Mouse (Mus musculus): Measurements from ENCODE around the gene Ncam1. TPM values are rescaled to one million over a fixed set of nuclear protein-coding genes. Genes with fewer than 3 reads are reported as not detected.

Gene Ncam1
- polyA plus RNA-seq, 1 experiment from 2014 or later, result 278 TPM

- Histone ChIP-seq H3K9ac (no peak overlapping the region), H3K4me1 (peaks cover 19% of the 10 kb centered on the region), H3K27me3 (replicated peaks) (no peaks in the 10 kb centered on the region), H3K27ac (peak overlapping the region; percentile 32; the same call in 1 of the 2 replicates), H3K9me3 (no peaks in the 10 kb centered on the region), H3K36me3 (no peaks in the 10 kb centered on the region), H3K4me3 (no peak overlapping the region), H3K4me2 (replicated peaks) (peak overlapping the region; percentile 27; the same call in 1 of the 2 replicates)
- ATAC-seq (ENCODE audit: low FRiP score, low read depth), result peak; percentile 91
- WGBS, result 9% methylated on average over 5 of the region's 5 CpGs
Observed at GRCm38 (mm10) chr9:49606317-49606716, 192.4 kb downstream of the Ncam1 start.

DNA sequence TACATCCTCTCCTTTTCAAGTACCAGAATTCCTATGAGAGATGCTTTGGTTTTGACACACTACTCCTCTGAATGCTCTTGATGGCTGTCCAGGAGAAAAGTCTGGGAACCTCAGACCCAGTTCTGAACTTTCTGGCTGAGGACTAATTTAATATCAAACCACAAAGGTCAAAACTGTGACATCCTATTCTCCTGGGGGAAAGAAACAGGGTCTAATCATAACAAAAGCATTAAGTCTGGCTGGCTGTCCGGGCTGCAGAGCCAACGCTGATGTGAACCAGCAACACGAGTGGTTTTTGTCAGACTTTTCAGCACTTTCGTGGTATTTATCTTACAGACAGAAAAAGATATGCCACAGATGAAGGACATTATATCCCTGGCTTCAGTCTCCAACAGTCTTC, 192.9 kb downstream of the Ncam1 start:
- Histone ChIP-seq H3K4me2 (replicated peaks) (0 out of 2 replicates have a peak overlapping the region, but pooled peaks have one; percentile 27), H3K27ac (peak overlapping the region; percentile 32; the same call in 1 of the 2 replicates), H3K4me3 (no peak overlapping the region), H3K4me1 (peaks cover 19% of the 10 kb centered on the region), H3K9ac (no peak overlapping the region), H3K36me3 (no peaks in the 10 kb centered on the region), H3K9me3 (no peaks in the 10 kb centered on the region), H3K27me3 (replicated peaks) (no peaks in the 10 kb centered on the region)
- 65% methylated on average over 4 of the region's 4 CpGs for WGBS
- ATAC-seq (ENCODE audit: low FRiP score, low read depth), result no peak

DNA sequence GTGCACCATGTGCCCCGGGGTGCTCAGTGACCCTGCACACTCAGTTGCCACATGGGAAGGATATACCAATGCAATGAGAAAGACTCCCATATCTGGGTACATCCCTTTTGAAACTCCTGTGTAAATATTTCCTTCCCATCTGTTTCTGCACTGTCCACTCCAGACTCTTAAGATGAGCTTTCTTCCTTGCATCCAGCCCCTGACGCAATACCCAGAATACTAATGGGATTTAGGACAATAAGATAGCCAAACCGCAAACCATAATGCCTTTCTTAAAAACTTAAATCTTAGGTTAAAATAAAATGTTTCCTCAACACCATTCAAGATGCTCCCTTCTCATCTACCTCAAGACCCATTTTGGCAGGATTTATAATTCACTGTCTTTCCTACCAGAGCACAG, 193.4 kb downstream of the Ncam1 start:
- Histone ChIP-seq H3K36me3 (no peaks in the 10 kb centered on the region), H3K9ac (no peak overlapping the region), H3K4me2 (replicated peaks) (no peak overlapping the region), H3K27ac (no peak overlapping the region), H3K4me1 (peaks cover 19% of the 10 kb centered on the region), H3K4me3 (no peak overlapping the region), H3K9me3 (no peaks in the 10 kb centered on the region), H3K27me3 (replicated peaks) (no peaks in the 10 kb centered on the region)
- ATAC-seq (ENCODE audit: low FRiP score, low read depth), result no peak
- WGBS, result 96% methylated on average over 3 of the region's 3 CpGs

DNA sequence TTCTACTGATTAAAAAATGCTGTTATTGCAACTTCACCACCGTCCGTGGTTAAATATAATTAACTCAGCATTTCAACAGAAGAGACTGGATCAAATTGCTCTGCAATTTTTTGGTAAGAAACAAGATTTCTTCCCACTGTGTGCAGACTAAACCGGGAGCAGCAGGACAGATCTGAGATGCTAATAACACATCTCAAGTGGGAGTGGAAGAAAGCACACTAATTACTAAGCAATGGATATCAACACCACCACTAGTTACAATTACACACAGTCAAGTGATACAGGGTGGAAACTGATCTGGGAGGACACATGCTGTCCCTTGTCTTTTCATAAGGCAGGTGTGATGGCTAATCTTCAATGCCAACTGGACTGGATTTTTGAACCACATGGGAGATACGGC, 197.5 kb downstream of the Ncam1 start:
- no peak for ATAC-seq (ENCODE audit: low FRiP score, low read depth)
- Histone ChIP-seq H3K9me3 (no peaks in the 10 kb centered on the region), H3K4me2 (replicated peaks) (no peak overlapping the region), H3K36me3 (no peaks in the 10 kb centered on the region), H3K4me3 (no peak overlapping the region), H3K27ac (no peak overlapping the region), H3K9ac (no peak overlapping the region), H3K27me3 (replicated peaks) (no peaks in the 10 kb centered on the region), H3K4me1 (peaks cover 10% of the 10 kb centered on the region)
- WGBS, result 90% methylated on average over 4 of the region's 4 CpGs

DNA sequence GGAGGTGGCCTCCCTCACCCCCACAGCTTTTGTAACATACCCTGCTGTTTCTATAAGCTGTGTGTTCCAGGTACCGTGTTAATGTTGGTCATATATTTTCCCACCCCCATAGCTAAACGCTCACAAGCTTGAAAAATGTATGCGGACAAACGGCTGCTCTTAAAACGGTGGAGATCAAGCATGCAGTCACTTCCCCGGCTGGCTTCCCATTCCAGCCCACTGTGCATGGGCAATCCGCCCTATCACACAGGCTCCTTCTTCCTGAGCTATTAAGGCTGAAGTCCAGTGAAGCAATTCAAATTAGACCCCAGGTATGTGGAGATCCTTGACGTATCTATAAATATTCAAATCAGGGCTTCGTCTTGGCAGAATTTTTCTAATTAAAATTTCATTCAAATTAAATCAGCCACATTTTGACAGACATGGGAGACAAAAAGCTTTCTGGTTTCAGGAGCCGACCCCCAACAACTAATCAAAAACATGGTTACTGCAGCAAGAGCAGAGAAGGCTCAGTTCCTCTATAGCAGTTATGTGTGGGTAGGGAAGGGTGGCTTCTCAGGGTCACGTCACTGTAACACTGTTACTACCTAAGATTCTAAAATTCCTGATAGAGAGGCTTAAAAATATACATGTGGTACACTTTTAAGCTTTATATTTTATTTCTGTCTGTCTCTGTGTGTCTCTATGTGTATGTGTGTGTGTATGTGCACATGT, 202.9 kb downstream of the Ncam1 start:
- 33% methylated on average over 11 of the region's 11 CpGs for WGBS
- Histone ChIP-seq H3K27me3 (replicated peaks) (no peaks in the 10 kb centered on the region), H3K4me2 (replicated peaks) (peak overlapping the region; percentile 27), H3K4me3 (no peak overlapping the region), H3K4me1 (peaks cover 40% of the 10 kb centered on the region), H3K27ac (no peak overlapping the region; the same call in 1 of the 2 replicates), H3K9ac (no peak overlapping the region), H3K9me3 (no peaks in the 10 kb centered on the region), H3K36me3 (no peaks in the 10 kb centered on the region)
- peak; percentile 74; the same call in 1 of the 2 replicates for ATAC-seq (ENCODE audit: low FRiP score, low read depth)

GRCm38 (mm10) chr9:49594876-49595634, 203.7 kb downstream of the Ncam1 start:
- no peak overlapping the region for H3K4me3 ChIP-seq
- H3K9ac ChIP-seq, result no peak overlapping the region
- no peaks in the 10 kb centered on the region for H3K27me3 ChIP-seq (replicated peaks)
- peak overlapping the region; percentile 27 for H3K4me2 ChIP-seq (replicated peaks)
- H3K36me3 ChIP-seq, result no peaks in the 10 kb centered on the region
- H3K4me1 ChIP-seq, result peaks cover 45% of the 10 kb centered on the region
- H3K9me3 ChIP-seq, result no peaks in the 10 kb centered on the region
- 0 out of 2 replicates have a peak overlapping the region, but pooled peaks have one; percentile 43 for H3K27ac ChIP-seq
- 20% methylated on average over 7 of the region's 7 CpGs for WGBS
- no peak for ATAC-seq (ENCODE audit: low FRiP score, low read depth)

GRCm38 (mm10) chr9:49593951-49594536, 204.7 kb downstream of the Ncam1 start:
- H3K4me2 ChIP-seq (replicated peaks), result no peak overlapping the region
- no peaks in the 10 kb centered on the region for H3K9me3 ChIP-seq
- H3K4me3 ChIP-seq, result no peak overlapping the region
- H3K27me3 ChIP-seq (replicated peaks), result no peaks in the 10 kb centered on the region
- WGBS, result 45% methylated on average over 10 of the region's 10 CpGs
- H3K36me3 ChIP-seq, result no peaks in the 10 kb centered on the region
- H3K9ac ChIP-seq, result no peak overlapping the region
- ATAC-seq (ENCODE audit: low FRiP score, low read depth), result no peak
- H3K27ac ChIP-seq, result no peak overlapping the region
- H3K4me1 ChIP-seq, result peaks cover 45% of the 10 kb centered on the region

DNA sequence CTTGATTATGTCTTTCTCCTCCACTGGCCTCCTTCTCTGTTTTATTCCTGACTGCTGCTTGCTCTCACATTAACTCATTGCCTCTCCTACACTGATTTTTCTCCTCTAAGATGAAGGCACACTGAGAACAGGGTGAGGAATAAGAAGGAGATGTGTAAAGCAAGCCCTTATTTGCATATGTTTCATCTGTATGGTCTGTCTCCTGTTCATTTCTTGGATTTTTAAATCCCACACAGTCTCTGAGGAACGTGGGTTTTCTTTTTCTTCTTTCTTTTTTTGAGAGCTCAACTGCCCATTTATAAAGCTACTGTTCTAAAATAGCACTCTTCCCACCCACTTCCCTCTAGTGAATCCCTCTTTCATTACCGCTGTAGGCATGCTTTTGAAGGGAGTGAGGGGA, 206.7 kb downstream of the Ncam1 start:
- Histone ChIP-seq H3K4me1 (peaks cover 45% of the 10 kb centered on the region), H3K9ac (no peak overlapping the region), H3K4me2 (replicated peaks) (no peak overlapping the region), H3K9me3 (no peaks in the 10 kb centered on the region), H3K27ac (no peak overlapping the region), H3K27me3 (replicated peaks) (no peaks in the 10 kb centered on the region), H3K4me3 (no peak overlapping the region), H3K36me3 (no peaks in the 10 kb centered on the region)
- no peak for ATAC-seq (ENCODE audit: low FRiP score, low read depth)
- WGBS, result 77% methylated on average over 2 of the region's 2 CpGs

GRCm38 (mm10) chr9:49590261-49590660, 208.5 kb downstream of the Ncam1 start:
- ATAC-seq (ENCODE audit: low FRiP score, low read depth), result no peak
- Histone ChIP-seq H3K9ac (no peak overlapping the region), H3K4me2 (replicated peaks) (no peak overlapping the region), H3K9me3 (no peaks in the 10 kb centered on the region), H3K4me1 (peaks cover 33% of the 10 kb centered on the region), H3K27ac (no peak overlapping the region), H3K4me3 (no peak overlapping the region), H3K27me3 (replicated peaks) (no peaks in the 10 kb centered on the region), H3K36me3 (no peaks in the 10 kb centered on the region)
- WGBS, result 45% methylated on average over 4 of the region's 4 CpGs

DNA sequence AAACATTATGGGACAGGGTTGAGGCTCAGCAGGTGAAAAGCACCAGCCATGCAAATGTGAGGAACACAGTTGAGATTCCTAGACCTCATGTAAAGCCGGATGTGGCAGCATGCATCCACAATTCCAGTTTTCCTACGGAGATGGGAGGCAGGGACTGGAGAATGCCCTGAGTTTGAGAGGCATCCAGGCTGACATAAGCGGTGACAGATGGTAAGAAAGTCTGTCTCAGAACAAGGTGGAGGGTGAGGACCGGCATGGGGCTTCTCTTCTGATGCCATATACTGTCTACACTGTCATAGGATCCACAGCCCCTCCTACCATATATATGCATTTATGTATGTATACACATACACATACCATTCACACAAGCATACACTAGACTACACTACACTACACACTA, 221.6 kb downstream of the Ncam1 start:
- Histone ChIP-seq H3K27me3 (replicated peaks) (no peaks in the 10 kb centered on the region), H3K9me3 (no peaks in the 10 kb centered on the region), H3K4me1 (peaks cover 15% of the 10 kb centered on the region), H3K4me3 (no peak overlapping the region), H3K36me3 (no peaks in the 10 kb centered on the region), H3K9ac (no peak overlapping the region), H3K27ac (no peak overlapping the region), H3K4me2 (replicated peaks) (no peak overlapping the region)
- 89% methylated on average over 4 of the region's 4 CpGs for WGBS
- no peak for ATAC-seq (ENCODE audit: low FRiP score, low read depth)

DNA sequence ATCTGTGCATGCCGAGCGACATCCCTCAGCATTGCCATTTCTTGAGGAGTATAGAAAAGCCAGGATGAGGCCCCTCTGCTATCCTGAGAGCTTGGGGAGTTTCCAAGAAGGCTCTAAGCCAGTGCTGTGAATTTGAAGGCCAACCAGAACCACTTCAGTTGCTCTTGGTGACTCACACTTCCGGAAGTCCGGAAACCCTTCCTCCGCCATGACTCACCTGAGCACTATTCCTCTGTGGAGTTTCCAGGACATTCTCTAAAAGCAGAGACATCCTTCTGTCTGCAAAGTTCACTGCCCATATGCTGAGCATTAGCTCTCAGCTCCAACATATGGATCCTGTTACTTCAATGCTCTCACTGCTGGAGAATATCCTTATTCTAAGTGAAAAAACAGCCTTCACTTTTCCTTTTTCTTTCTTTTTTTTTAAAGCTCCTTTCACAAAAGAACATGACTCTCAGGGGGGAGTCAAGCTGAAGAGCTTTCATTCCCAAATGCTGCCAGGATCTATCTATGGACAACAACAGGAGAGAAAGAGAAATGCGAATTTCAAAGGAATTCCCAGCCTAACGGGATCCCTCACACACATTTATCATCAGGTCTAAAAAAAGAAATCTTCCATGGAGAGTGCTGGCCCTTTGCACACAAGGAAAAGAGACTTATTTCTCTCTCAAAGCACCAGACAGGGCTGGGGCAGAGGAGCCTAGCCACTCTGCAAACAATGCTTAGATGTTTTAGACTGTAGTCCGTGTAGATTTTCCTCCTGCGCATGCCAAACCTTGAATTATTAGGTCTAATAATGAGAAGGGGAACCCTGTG, 226.8 kb downstream of the Ncam1 start:
- H3K27ac ChIP-seq, result no peak overlapping the region; the same call in none of the 2 replicates
- no peak for ATAC-seq (ENCODE audit: low FRiP score, low read depth)
- 52% methylated on average over 9 of the region's 9 CpGs for WGBS
- H3K4me3 ChIP-seq, result no peak overlapping the region
- H3K27me3 ChIP-seq (replicated peaks), result no peaks in the 10 kb centered on the region
- H3K4me2 ChIP-seq (replicated peaks), result no peak overlapping the region; the same call in 1 of the 2 replicates
- H3K36me3 ChIP-seq, result peaks cover 24% of the 10 kb centered on the region
- H3K9me3 ChIP-seq, result no peaks in the 10 kb centered on the region
- H3K4me1 ChIP-seq, result peaks cover 31% of the 10 kb centered on the region
- no peak overlapping the region for H3K9ac ChIP-seq
